Mouse (Mus musculus) testis, adult 2 months (tissue): ENCODE data around the gene D230025D16Rik. TPM values are rescaled to one million over a fixed set of nuclear protein-coding genes. Genes with fewer than 3 reads are reported as not detected.
A peak's percentile ranks its signal among the peaks of the same experiment; 100 is the strongest.

ENCODE experiments used
- H3K27ac ChIP-seq: fragments of 200-500 bp; 2 replicates; pipeline ENCODE4 v1.5.1; 2012; ENCODE audit warnings: low read depth, low read length; ENCODE audit not compliant: control insufficient read depth, insufficient read depth
- H3K27me3 ChIP-seq: fragments of 200-500 bp; 2 replicates; pipeline ENCODE4 v1.6.1; 2012; ENCODE audit warnings: mild to moderate bottlenecking, low read length, moderate library complexity; ENCODE audit not compliant: control insufficient read depth, insufficient read depth
- H3K36me3 ChIP-seq: fragments of 200-500 bp; 2 replicates; pipeline ENCODE4 v1.6.1; 2012; ENCODE audit warnings: mild to moderate bottlenecking, low read length; ENCODE audit not compliant: control insufficient read depth, insufficient read depth
- H3K4me1 ChIP-seq: fragments of 200-500 bp; 2 replicates; pipeline ENCODE4 v1.6.1; 2012; ENCODE audit warnings: low read length; ENCODE audit not compliant: control insufficient read depth, insufficient read depth
- H3K4me3 ChIP-seq: fragments of 200-500 bp; 2 replicates; pipeline ENCODE4 v1.5.1; 2012; ENCODE audit warnings: low read depth, mild to moderate bottlenecking, low read length, moderate library complexity, mixed read lengths; ENCODE audit not compliant: control insufficient read depth
- CTCF ChIP-seq: fragments of 200-500 bp; IDR thresholded peaks from 2 replicates; pipeline ENCODE4 v1.5.1; 2012; ENCODE audit warnings: low read depth, mild to moderate bottlenecking, inconsistent platforms, low read length, moderate library complexity; ENCODE audit not compliant: control insufficient read depth, insufficient read depth, insufficient replicate concordance
- POLR2A ChIP-seq: fragments of 200-500 bp; IDR thresholded peaks from 2 replicates; pipeline ENCODE4 v1.6.1; 2012; ENCODE audit warnings: low read depth, mild to moderate bottlenecking, inconsistent platforms, low read length, moderate library complexity; ENCODE audit not compliant: control insufficient read depth
- polyA plus RNA-seq: library from polyadenylated mRNA; depleted of rRNA; stranded (reverse); fragments of >200 nt; gene quantifications from 2 replicates; pipeline ENCODE4 v1.2.3, GENCODE M21; 2012

Gene D230025D16Rik
- polyA plus RNA-seq, 1 experiment: 7.8 TPM

DNA sequence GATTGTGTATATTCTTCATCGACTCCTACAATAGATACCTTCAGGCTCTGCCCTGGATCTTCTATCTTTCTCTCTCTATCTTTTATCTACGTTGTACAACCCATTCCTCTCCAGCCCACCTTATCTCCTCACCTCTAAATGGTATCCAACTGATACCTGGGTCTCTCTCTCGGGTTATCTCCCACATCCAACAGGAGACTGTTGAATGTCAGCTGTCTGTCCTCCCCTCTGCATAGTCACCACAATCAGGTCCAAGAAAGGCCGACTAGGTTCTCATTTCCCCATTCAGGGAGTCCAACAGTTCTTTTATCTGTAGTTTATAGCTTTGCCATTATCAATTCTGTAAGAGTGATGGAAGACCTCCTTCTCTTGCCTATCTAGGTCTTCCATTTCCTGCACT, 57.3 kb downstream of the D230025D16Rik start:
- Histone ChIP-seq H3K36me3 (no peaks in the 10 kb centered on the region), H3K27ac (no peak overlapping the region), H3K4me1 (peaks cover 7% of the 10 kb centered on the region), H3K4me3 (no peak overlapping the region), H3K27me3 (no peaks in the 10 kb centered on the region)
- TF ChIP-seq CTCF (no peak), POLR2A (no peak)

DNA sequence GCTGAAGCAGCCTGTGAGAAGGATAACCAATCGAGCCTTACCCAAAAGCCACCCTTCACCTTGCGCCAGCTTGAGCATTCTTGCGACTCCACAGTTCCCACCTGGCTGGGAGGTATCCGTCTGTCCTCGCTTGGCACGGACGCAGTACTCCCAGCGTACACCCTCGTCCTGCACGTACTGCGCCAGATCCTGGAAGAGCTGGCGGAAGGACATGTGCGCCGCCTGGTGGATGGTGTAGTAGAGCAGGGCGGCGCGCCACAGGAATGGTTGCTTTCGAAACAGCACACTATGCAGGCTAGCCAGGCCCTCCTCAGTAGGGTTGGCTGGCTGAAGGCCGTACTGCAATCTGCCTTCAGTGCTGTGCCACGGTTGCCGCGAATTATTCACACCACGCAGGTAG, 58.1 kb downstream of the D230025D16Rik start:
- Histone ChIP-seq H3K36me3 (no peaks in the 10 kb centered on the region), H3K27ac (no peak overlapping the region), H3K4me3 (peak overlapping the region; percentile 23), H3K27me3 (no peaks in the 10 kb centered on the region), H3K4me1 (peaks cover 7% of the 10 kb centered on the region)
- TF ChIP-seq POLR2A (no peak), CTCF (peak; percentile 76; the same call in 1 of the 2 replicates)

GRCm38 (mm10) chr8:105285514-105285913, 60.6 kb downstream of the D230025D16Rik start:
- Histone ChIP-seq H3K27ac (no peak overlapping the region), H3K36me3 (no peaks in the 10 kb centered on the region), H3K4me1 (peaks cover 14% of the 10 kb centered on the region), H3K27me3 (no peaks in the 10 kb centered on the region; the same call in 1 of the 2 replicates), H3K4me3 (peak overlapping the region; percentile 23)
- TF ChIP-seq POLR2A (no peak), CTCF (no peak)

DNA sequence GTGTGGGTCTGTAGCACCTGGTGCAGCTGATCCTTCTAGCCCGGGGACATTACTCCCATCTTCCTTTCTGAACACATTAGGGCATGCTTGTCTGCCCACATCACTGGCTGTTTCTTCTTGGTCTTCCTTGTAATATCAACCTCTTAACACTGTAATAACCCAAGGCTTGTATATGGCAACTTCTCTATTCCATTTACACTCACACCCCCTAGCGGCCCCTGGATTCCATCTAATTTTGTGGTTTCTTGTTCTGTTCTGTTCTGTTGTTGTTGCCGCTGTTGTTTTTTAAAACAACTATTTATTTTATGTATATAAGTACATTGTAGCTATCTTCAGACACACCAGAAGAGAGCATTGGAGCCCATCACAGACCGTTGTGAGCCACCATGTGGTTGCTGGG, 62.0 kb downstream of the D230025D16Rik start:
- Histone ChIP-seq H3K27ac (no peak overlapping the region), H3K36me3 (no peaks in the 10 kb centered on the region), H3K27me3 (no peaks in the 10 kb centered on the region; the same call in 1 of the 2 replicates), H3K4me3 (peak overlapping the region; percentile 58), H3K4me1 (peaks cover 17% of the 10 kb centered on the region)
- TF ChIP-seq POLR2A: no peak
- no peak for TF ChIP-seq CTCF

DNA sequence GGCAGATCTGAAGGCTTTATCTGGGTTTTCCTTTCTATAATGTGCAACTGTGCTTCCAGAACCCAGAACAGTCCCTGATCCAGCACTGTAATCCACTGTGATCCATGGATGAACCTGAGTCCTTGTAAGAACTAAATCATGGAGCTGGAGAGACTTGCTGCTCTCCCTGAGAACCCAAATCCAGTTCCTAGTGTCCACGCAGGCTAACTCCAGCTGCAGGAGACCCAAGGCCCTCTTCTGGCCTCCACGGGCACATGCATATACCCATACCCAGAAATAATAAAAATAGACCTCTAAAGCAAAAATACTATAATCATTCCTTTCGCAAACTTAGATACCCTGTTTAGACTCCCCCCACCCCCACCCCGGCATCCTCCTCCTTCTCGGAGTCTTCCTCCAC, 63.3 kb downstream of the D230025D16Rik start:
- Histone ChIP-seq H3K36me3 (no peaks in the 10 kb centered on the region), H3K4me1 (peaks cover 17% of the 10 kb centered on the region), H3K27me3 (no peaks in the 10 kb centered on the region; the same call in 1 of the 2 replicates), H3K4me3 (peak overlapping the region; percentile 95), H3K27ac (no peak overlapping the region)
- TF ChIP-seq CTCF (no peak), POLR2A (no peak)

DNA sequence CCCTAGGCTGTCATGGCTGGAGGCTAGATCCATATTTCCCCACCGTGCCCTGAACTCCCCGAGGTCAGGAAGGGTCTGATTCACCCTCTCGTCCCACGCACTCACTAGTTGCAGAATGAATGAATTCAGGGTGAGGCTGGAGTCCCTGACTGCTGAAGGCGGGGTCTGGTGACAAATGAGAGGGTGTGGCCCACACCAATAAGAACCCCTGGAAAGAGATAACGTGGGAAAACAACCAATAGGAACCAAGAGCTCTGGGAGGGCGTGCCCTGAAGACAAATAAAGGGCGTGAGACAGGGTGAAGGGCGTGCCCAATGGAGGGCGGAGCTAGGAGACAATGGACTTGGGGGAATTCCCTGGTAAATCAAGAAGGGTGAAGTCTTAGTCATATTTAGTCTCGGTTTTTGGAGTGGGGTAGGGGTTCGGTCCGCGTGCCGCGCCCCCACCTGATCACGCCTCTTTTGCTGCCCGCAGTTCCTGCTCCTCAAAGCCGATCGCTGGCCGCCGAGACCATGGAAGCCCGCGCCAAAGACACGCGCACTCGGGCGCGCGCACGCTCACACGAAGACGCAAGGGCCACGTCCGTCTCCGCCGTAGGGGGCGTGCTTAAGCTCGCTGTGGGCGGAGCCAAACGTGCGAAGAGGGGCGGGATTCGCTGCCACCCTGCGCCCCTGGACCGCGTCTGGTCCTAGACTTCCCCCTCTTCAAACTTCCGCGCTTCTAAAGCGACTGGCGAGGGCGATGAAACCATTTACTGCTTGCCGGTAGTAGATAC, 64.2 kb downstream of the D230025D16Rik start:
- Histone ChIP-seq H3K4me3 (peak overlapping the region; percentile 95), H3K27ac (peak overlapping the region; percentile 63), H3K4me1 (peaks cover 17% of the 10 kb centered on the region), H3K27me3 (no peaks in the 10 kb centered on the region; the same call in 1 of the 2 replicates), H3K36me3 (no peaks in the 10 kb centered on the region)
- TF ChIP-seq CTCF (no peak), POLR2A (no peak; the same call in none of the 2 replicates)

- TF ChIP-seq POLR2A (peak; percentile 90; the same call in 1 of the 2 replicates), CTCF (peak; percentile 40; the same call in 1 of the 2 replicates)
- Histone ChIP-seq H3K27ac (peak within 1 kb of the TSS; percentile 67), H3K4me1 (peaks cover 17% of the 10 kb centered on the region), H3K4me3 (peak within 1 kb of the TSS; percentile 95), H3K36me3 (no peaks in the 10 kb centered on the region), H3K27me3 (no peaks in the 10 kb centered on the region; the same call in 1 of the 2 replicates)
Observed at GRCm38 (mm10) chr8:105289805-105290460, 65.0 kb downstream of the D230025D16Rik start, which contains the start of gene 4931428F04Rik. Gene 4931428F04Rik (minus strand): TSS chr8:105289864.
